Mouse (Mus musculus) neural tube, embryonic 12.5 days (tissue): ENCODE data around the gene Map3k13. TPM values are rescaled to one million over a fixed set of nuclear protein-coding genes. Genes with fewer than 3 reads are reported as not detected.
A peak's percentile ranks its signal among the peaks of the same experiment; 100 is the strongest.

ENCODE experiments used
- ATAC-seq: fragments of 200-750 bp; cut with Nextera tagmentation; 2 replicates; pipeline ENCODE4 v1.8.0; 2017; ENCODE audit warnings: low read depth, mild to moderate bottlenecking, moderate TSS enrichment, moderate library complexity; ENCODE audit not compliant: low FRiP score
- H3K27ac ChIP-seq: fragments of 300-500 bp; sonication (generic); 2 replicates; pipeline ENCODE4 v1.5.1; 2016
- H3K27me3 ChIP-seq: fragments of 300-500 bp; sonication (generic); replicated peaks from 2 replicates; pipeline ENCODE4 v1.6.1; 2016; ENCODE audit warnings: mild to moderate bottlenecking
- H3K36me3 ChIP-seq: fragments of 300-500 bp; sonication (generic); 2 replicates; pipeline ENCODE4 v1.6.1; 2016; ENCODE audit warnings: mild to moderate bottlenecking
- H3K4me1 ChIP-seq: fragments of 300-500 bp; sonication (generic); 2 replicates; pipeline ENCODE4 v1.6.1; 2016
- H3K4me2 ChIP-seq: fragments of 300-500 bp; sonication (generic); replicated peaks from 2 replicates; pipeline ENCODE4 v1.6.1; 2016; ENCODE audit warnings: mild to moderate bottlenecking
- H3K4me3 ChIP-seq: fragments of 300-500 bp; sonication (generic); 2 replicates; pipeline ENCODE4 v1.5.1; 2016
- H3K9ac ChIP-seq: fragments of 300-500 bp; sonication (generic); 2 replicates; pipeline ENCODE4 v1.6.1; 2016; ENCODE audit warnings: mild to moderate bottlenecking
- H3K9me3 ChIP-seq: fragments of 300-500 bp; sonication (generic); 2 replicates; pipeline ENCODE4 v1.6.1; 2016; ENCODE audit warnings: mild to moderate bottlenecking
- WGBS: fragments of 180-500 bp; shearing (Covaris S2); methylation state at CpG from one replicate; pipeline ENCODE4 v1.1.7; 2016; 5-methylcytosine and 5-hydroxymethylcytosine counted together
- polyA plus RNA-seq: library from polyadenylated mRNA; unstranded; fragments of >200 nt; fragmentation: Nextera tagmentation; extraction: Ambion mirVana; gene quantifications from 2 replicates; pipeline ENCODE4 v1.2.1, GENCODE M21; 2016

The Map3k13 gene
- polyA plus RNA-seq: 11.0 and 12.2 TPM in 2 replicates

DNA sequence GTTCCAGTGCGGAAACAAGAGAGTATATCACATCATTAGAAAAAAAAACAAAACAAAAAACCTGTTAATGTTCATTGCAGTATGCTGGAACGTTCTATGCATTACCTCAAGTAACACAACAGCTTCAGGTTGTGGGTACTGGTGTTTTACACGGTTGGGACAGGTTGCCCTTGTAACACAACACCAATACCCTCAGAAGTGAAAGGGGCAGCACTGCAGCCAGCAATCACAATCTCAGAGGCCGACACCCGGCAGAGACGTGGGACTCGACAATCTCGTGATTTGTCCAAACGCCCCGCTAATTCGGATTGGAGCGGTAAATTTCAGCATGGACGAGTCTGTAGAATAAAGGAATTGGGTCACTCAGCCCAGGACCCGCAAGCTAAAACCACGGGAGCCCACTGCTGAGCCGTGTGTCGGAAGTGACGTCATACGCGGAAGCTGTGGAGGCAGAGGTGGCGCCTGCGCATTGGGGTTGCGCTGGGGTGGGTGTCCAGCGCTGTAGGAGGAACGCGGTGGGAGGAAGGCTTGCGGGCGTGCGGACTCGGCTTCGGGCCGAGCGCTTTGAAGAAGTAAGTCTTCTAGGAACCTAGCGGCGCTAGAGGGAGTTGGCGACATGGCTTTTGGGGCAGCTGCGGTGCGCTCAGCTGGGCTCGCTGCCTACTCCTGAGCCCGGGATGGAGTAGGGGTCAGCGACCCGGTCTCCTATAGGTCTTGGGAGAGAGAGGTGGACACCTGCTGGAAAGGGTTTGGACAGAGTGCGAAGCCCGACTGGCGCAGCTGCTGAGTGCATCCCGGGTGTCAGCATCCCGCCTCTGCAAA lies at the start of gene Map3k13:
TSS of gene Map3k13 (plus strand) at position 472 of the 822 bp plus-strand sequence.
- 0 out of 2 replicates have a peak, but pooled peaks cover under 1% of the 10 kb centered on the region for H3K36me3 ChIP-seq
- ATAC-seq: peak; percentile 99
- H3K27ac ChIP-seq: peak within 1 kb of the TSS; percentile 44; the same call in 1 of the 2 replicates
- H3K4me2 ChIP-seq: peak within 1 kb of the TSS; percentile 66
- no peaks in the 10 kb centered on the region for H3K27me3 ChIP-seq
- peak within 1 kb of the TSS; percentile 67 for H3K4me3 ChIP-seq
- H3K9me3 ChIP-seq: no peaks in the 10 kb centered on the region
- H3K9ac ChIP-seq: peak within 1 kb of the TSS; percentile 60
- peaks cover 13% of the 10 kb centered on the region for H3K4me1 ChIP-seq
- WGBS: 2% methylated on average over 47 of the region's 47 CpGs

- no peaks in the 10 kb centered on the region for H3K36me3 ChIP-seq
- no peaks in the 10 kb centered on the region for H3K9me3 ChIP-seq
- no peaks in the 10 kb centered on the region for H3K27me3 ChIP-seq
- no peak overlapping the region for H3K27ac ChIP-seq
- no peak overlapping the region for H3K4me3 ChIP-seq
- 80% methylated on average over 1 of the region's 1 CpGs for WGBS
- no peak for ATAC-seq
- no peak overlapping the region for H3K4me2 ChIP-seq
- H3K4me1 ChIP-seq: no peaks in the 10 kb centered on the region
- H3K9ac ChIP-seq: no peak overlapping the region
These were observed 35.7 kb upstream of the Map3k13 start for GRCm38 (mm10) chr16:21758447-21758846.

DNA sequence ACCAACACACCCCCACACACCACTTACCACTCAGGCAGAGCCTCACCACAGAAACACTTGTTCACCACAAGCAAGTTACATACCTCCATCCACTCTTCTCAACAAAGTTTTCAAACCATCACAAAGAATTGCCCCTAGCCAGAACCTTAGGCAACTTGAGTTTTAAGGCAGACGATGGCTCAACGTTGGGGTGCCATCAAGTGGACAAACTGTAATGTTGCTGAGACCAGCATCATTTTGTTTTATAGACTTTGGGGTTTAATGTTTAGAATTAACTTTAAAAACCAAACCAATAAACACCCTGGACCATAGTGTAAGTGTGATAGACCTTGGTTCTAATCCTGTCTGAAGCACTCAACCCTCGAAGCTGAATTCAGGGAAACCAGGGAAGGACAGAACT lies 25.9 kb upstream of the Map3k13 start:
- H3K9ac ChIP-seq: no peak overlapping the region
- 79% methylated on average over 3 of the region's 3 CpGs for WGBS
- H3K4me1 ChIP-seq: no peaks in the 10 kb centered on the region
- no peak for ATAC-seq
- no peaks in the 10 kb centered on the region for H3K36me3 ChIP-seq
- no peaks in the 10 kb centered on the region for H3K27me3 ChIP-seq
- no peak overlapping the region for H3K4me3 ChIP-seq
- no peak overlapping the region for H3K27ac ChIP-seq
- no peaks in the 10 kb centered on the region for H3K9me3 ChIP-seq
- H3K4me2 ChIP-seq: no peak overlapping the region

DNA sequence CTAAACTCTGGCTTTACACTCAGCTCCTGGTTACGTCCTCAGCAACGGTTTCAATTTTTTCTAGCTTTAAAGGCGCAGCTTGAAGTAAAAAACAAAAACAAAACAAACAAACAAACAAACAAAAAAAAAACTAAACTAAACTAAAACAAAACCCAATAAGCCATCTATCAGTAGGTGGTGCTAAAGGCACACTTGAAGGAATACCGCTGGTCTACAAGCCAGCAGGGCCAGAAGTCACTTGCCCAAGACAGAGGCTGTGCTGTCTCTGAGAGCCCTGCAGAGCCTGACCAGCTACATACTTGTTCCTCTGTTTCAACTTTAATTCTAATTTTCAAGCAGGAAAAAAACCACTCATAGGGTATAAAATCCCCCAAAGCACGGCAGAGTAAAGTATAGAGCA lies 24.5 kb upstream of the Map3k13 start:
- no peaks in the 10 kb centered on the region for H3K4me1 ChIP-seq
- 75% methylated on average over 5 of the region's 5 CpGs for WGBS
- H3K27ac ChIP-seq: no peak overlapping the region
- no peaks in the 10 kb centered on the region for H3K27me3 ChIP-seq
- no peak for ATAC-seq
- H3K4me2 ChIP-seq: no peak overlapping the region
- no peaks in the 10 kb centered on the region for H3K9me3 ChIP-seq
- no peak overlapping the region for H3K4me3 ChIP-seq
- no peaks in the 10 kb centered on the region for H3K36me3 ChIP-seq
- no peak overlapping the region for H3K9ac ChIP-seq

- no peak overlapping the region for H3K4me3 ChIP-seq
- WGBS: 88% methylated on average over 4 of the region's 4 CpGs
- H3K4me1 ChIP-seq: no peaks in the 10 kb centered on the region; the same call in 1 of the 2 replicates
- H3K9me3 ChIP-seq: no peaks in the 10 kb centered on the region
- no peak overlapping the region for H3K9ac ChIP-seq
- H3K27me3 ChIP-seq: no peaks in the 10 kb centered on the region
- no peaks in the 10 kb centered on the region for H3K36me3 ChIP-seq
- H3K27ac ChIP-seq: no peak overlapping the region
- H3K4me2 ChIP-seq: no peak overlapping the region
- ATAC-seq: no peak
These were observed 19.4 kb upstream of the Map3k13 start for GRCm38 (mm10) chr16:21774725-21775124.

- H3K27ac ChIP-seq: no peak overlapping the region
- H3K36me3 ChIP-seq: no peaks in the 10 kb centered on the region
- no peak for ATAC-seq
- H3K4me1 ChIP-seq: no peaks in the 10 kb centered on the region; the same call in 1 of the 2 replicates
- H3K9me3 ChIP-seq: no peaks in the 10 kb centered on the region
- H3K4me2 ChIP-seq: peak overlapping the region; percentile 35
- H3K27me3 ChIP-seq: no peaks in the 10 kb centered on the region
- 52% methylated on average over 3 of the region's 3 CpGs for WGBS
- no peak overlapping the region for H3K9ac ChIP-seq
- H3K4me3 ChIP-seq: no peak overlapping the region
These were observed 15.8 kb upstream of the Map3k13 start for GRCm38 (mm10) chr16:21778293-21778866.

- no peaks in the 10 kb centered on the region for H3K9me3 ChIP-seq
- no peak for ATAC-seq
- no peaks in the 10 kb centered on the region for H3K36me3 ChIP-seq
- H3K4me1 ChIP-seq: no peaks in the 10 kb centered on the region; the same call in 1 of the 2 replicates
- no peak overlapping the region for H3K9ac ChIP-seq
- H3K27ac ChIP-seq: no peak overlapping the region
- H3K27me3 ChIP-seq: no peaks in the 10 kb centered on the region
- H3K4me3 ChIP-seq: no peak overlapping the region
- H3K4me2 ChIP-seq: no peak overlapping the region
- WGBS: 91% methylated on average over 4 of the region's 4 CpGs
These were observed 15.0 kb upstream of the Map3k13 start for GRCm38 (mm10) chr16:21779149-21779548.

DNA sequence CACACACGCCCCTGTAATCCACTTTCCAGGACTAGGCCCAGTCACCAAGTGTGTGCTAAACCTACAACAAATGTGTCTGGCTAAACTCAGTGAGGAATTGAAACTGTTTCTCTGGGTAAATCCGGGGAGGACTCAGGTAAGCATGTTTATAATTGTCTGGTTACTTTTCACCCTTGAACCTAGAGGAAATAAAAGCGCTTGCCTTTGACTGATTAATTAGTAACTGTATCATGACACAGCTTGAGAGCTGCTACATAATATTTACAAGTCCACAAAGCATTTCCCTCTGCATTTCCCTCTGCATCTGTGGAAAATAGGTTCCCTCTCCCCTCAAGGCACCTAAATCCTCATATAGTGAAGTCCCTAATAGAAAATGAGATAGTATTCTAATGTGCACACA lies 12.9 kb upstream of the Map3k13 start:
- WGBS: 84% methylated on average over 3 of the region's 3 CpGs
- ATAC-seq: no peak
- no peak overlapping the region for H3K4me2 ChIP-seq

DNA sequence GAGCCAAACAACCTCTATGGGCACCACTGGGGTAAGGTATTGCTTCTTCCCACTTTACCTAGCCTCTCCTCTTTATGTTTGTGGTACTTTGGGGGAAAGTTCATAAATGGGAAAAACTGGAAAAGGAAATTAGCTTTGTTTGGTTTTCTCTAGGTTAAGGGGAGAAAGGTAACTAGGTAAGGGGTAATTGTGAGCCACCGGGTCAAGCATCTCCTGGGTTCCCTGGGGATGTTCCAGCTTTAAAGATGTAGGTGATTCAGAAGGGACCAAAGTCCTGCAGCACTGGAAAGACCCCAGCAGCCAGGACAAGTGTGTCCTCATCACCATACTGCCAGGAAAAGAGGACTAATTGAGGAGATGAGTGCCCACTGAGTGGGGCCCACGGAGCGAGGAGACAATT lies 12.3 kb upstream of the Map3k13 start:
- H3K27me3 ChIP-seq: no peaks in the 10 kb centered on the region; the same call in 1 of the 2 replicates
- H3K36me3 ChIP-seq: no peaks in the 10 kb centered on the region
- H3K4me2 ChIP-seq: no peak overlapping the region
- no peak overlapping the region for H3K27ac ChIP-seq
- 75% methylated on average over 3 of the region's 3 CpGs for WGBS
- H3K9me3 ChIP-seq: no peaks in the 10 kb centered on the region
- no peak overlapping the region for H3K4me3 ChIP-seq
- H3K4me1 ChIP-seq: no peaks in the 10 kb centered on the region; the same call in 1 of the 2 replicates
- no peak overlapping the region for H3K9ac ChIP-seq
- no peak for ATAC-seq

More for the DNA sequence above, 12.9 kb upstream of the Map3k13 start:
- H3K27ac ChIP-seq: no peak overlapping the region
- no peak overlapping the region for H3K4me3 ChIP-seq
- H3K9me3 ChIP-seq: no peaks in the 10 kb centered on the region
- H3K4me1 ChIP-seq: no peaks in the 10 kb centered on the region; the same call in 1 of the 2 replicates
- no peaks in the 10 kb centered on the region for H3K36me3 ChIP-seq
- H3K9ac ChIP-seq: no peak overlapping the region
- no peaks in the 10 kb centered on the region; the same call in 1 of the 2 replicates for H3K27me3 ChIP-seq

- Histone ChIP-seq H3K9ac (no peak overlapping the region), H3K9me3 (no peaks in the 10 kb centered on the region), H3K4me3 (no peak overlapping the region), H3K4me2 (no peak overlapping the region), H3K4me1 (peaks cover 6% of the 10 kb centered on the region; the same call in 1 of the 2 replicates), H3K27ac (no peak overlapping the region), H3K27me3 (no peaks in the 10 kb centered on the region; the same call in 1 of the 2 replicates), H3K36me3 (no peaks in the 10 kb centered on the region)
- no peak for ATAC-seq
- 74% methylated on average over 2 of the region's 2 CpGs for WGBS
These were observed 11.3 kb upstream of the Map3k13 start for GRCm38 (mm10) chr16:21782807-21783206.

- no peaks in the 10 kb centered on the region for H3K9me3 ChIP-seq
- no peak overlapping the region for H3K4me2 ChIP-seq
- H3K27ac ChIP-seq: no peak overlapping the region
- WGBS: 77% methylated on average over 4 of the region's 4 CpGs
- no peak overlapping the region for H3K4me3 ChIP-seq
- H3K36me3 ChIP-seq: no peaks in the 10 kb centered on the region
- no peaks in the 10 kb centered on the region; the same call in 1 of the 2 replicates for H3K27me3 ChIP-seq
- H3K4me1 ChIP-seq: peaks cover 6% of the 10 kb centered on the region; the same call in 1 of the 2 replicates
- H3K9ac ChIP-seq: no peak overlapping the region
- no peak for ATAC-seq
These were observed 9.1 kb upstream of the Map3k13 start for GRCm38 (mm10) chr16:21785000-21785399.

- H3K4me3 ChIP-seq: no peak overlapping the region
- ATAC-seq: no peak
- no peaks in the 10 kb centered on the region; the same call in 1 of the 2 replicates for H3K27me3 ChIP-seq
- no peaks in the 10 kb centered on the region for H3K36me3 ChIP-seq
- WGBS: 86% methylated on average over 8 of the region's 8 CpGs
- peaks cover 6% of the 10 kb centered on the region; the same call in 1 of the 2 replicates for H3K4me1 ChIP-seq
- no peak overlapping the region for H3K4me2 ChIP-seq
- H3K9ac ChIP-seq: no peak overlapping the region
- no peak overlapping the region for H3K27ac ChIP-seq
- H3K9me3 ChIP-seq: no peaks in the 10 kb centered on the region
These were observed 7.8 kb upstream of the Map3k13 start for GRCm38 (mm10) chr16:21786317-21786716.
